Comparison of ENCODE assay signal across 24 mouse cellular contexts in genomic region chr12:35067621-35068020, GRCm38 (mm10). TPM values are rescaled to one million over a fixed set of nuclear protein-coding genes. Genes with fewer than 3 reads are reported as not detected.
DNase-seq lines count a peak whose midpoint lies in the region; ATAC-seq and TF ChIP-seq lines count a peak whose summit lies in the region.
"Had no signal": no experiment of that assay in that cellular context is flagged by ENCODE, and none has a peak within 500 bp of the region (broad histone marks: within the 10 kb centered on the region; RNA-seq: fewer than 3 reads in every experiment).

No protein-coding gene starts in this region.

- in situ Hi-C loops in Patski (cut with MboI; ENCODE audit: low pct_unique_long_range_greater_than_20kb): no loop called here

- H3K79me2 ChIP-seq in myocyte (ENCODE audit: control insufficient read depth, insufficient read depth): peaks cover 69% of the 10 kb centered on the region

- TF ChIP-seq CTCF in Patski (IDR thresholded peaks at IDR 0.05): no peak
- TF ChIP-seq CTCF in thymus, adult 2 months (IDR thresholded peaks at IDR 0.05; ENCODE audit: borderline replicate concordance, control insufficient read depth, extremely low read depth, insufficient read depth, low read length, poor library complexity): no peak

- no peak overlapping the region for H3K4me3 ChIP-seq in myocyte
- H3K4me3 ChIP-seq in thymus, adult 2 months (ENCODE audit: control insufficient read depth, insufficient read depth, low read length): no peak overlapping the region
- H3K4me3 ChIP-seq: embryonic facial prominence, embryonic 12.5 days; embryonic facial prominence, embryonic 15.5 days; heart, adult 2 months; heart, embryonic 10.5 days; heart, embryonic 13.5 days; hindbrain, embryonic 12.5 days; hindbrain, embryonic 15.5 days had no signal

- TF ChIP-seq POLR2A in myocyte (IDR thresholded peaks at IDR 0.05; ENCODE audit: insufficient read length, low read depth): no peak
- TF ChIP-seq POLR2A in thymus, adult 2 months (IDR thresholded peaks at IDR 0.05; ENCODE audit: control insufficient read depth, extremely low read depth, insufficient read depth, low read length, poor library complexity): no peak

- H3K4me1 ChIP-seq in thymus, adult 2 months (replicated peaks; ENCODE audit: control insufficient read depth, insufficient read depth, low read length): no peaks in the 10 kb centered on the region
- H3K4me1 ChIP-seq: embryonic facial prominence, embryonic 12.5 days; embryonic facial prominence, embryonic 15.5 days; hindbrain, embryonic 12.5 days; hindbrain, embryonic 15.5 days had no signal

- H3K36me3 ChIP-seq in myocyte (ENCODE audit: control insufficient read depth, insufficient read depth): no peaks in the 10 kb centered on the region
- no peaks in the 10 kb centered on the region for H3K36me3 ChIP-seq in thymus, adult 2 months (ENCODE audit: control insufficient read depth, insufficient read depth, low read length)
- H3K36me3 ChIP-seq: embryonic facial prominence, embryonic 12.5 days; embryonic facial prominence, embryonic 15.5 days; heart, embryonic 10.5 days; heart, embryonic 13.5 days; hindbrain, embryonic 12.5 days; hindbrain, embryonic 15.5 days had no signal

- CTCF ChIA-PET in Patski (lab: Charles Lee): no interaction called here

- no peak overlapping the region for H3K4me2 ChIP-seq in myocyte (ENCODE audit: low read depth)
- H3K4me2 ChIP-seq: embryonic facial prominence, embryonic 12.5 days; embryonic facial prominence, embryonic 15.5 days; heart, embryonic 13.5 days; hindbrain, embryonic 12.5 days; hindbrain, embryonic 15.5 days had no signal

- DNase-seq in 3T3-L1 (ENCODE audit: low read depth, low spot score) (peak; percentile 11), Patski (ENCODE audit: low read depth, low spot score) (no peak)
- DNase-seq in frontal cortex, postnatal 25 days (ENCODE audit: low spot score in 2 of 2): no peak
- no peak for DNase-seq in cerebellum, adult 11-12 months
- DNase-seq in thymus, adult 2 months: no peak
- DNase-seq: adrenal gland, postnatal 10 days; adrenal gland, postnatal 36 days; cerebellum, adult 11 months; cerebellum, adult 8-10 months; cerebellum, postnatal 10 days; cerebellum, postnatal 36 days; forebrain, postnatal 0 days; gastrocnemius, postnatal 25 days; heart, adult 2 months; heart, postnatal 14 days had no signal

- POLR2A ChIA-PET in Patski (lab: Charles Lee): interaction anchor here (0.6 kb wide), 2 partner anchors 18 to 763 kb away, joined by 3 read pairs; no protein-coding TSS in a partner anchor

- H3K27me3 ChIP-seq in Patski (no peaks in the 10 kb centered on the region), myocyte (ENCODE audit: control insufficient read depth, insufficient read depth, insufficient read length) (no peaks in the 10 kb centered on the region)
- H3K27me3 ChIP-seq in thymus, adult 2 months (ENCODE audit: control insufficient read depth, insufficient read depth, low read length): no peaks in the 10 kb centered on the region
- H3K27me3 ChIP-seq: embryonic facial prominence, embryonic 12.5 days; embryonic facial prominence, embryonic 15.5 days; heart, embryonic 13.5 days; hindbrain, embryonic 12.5 days; hindbrain, embryonic 15.5 days had no signal

- ATAC-seq in Patski: peak; percentile 44
- peak; percentile 50 for ATAC-seq in granulocyte monocyte progenitor cell, adult 5-6 weeks (replicated peaks; ENCODE audit: poor library complexity, severe bottlenecking)
- ATAC-seq: forebrain, embryonic 14.5 days; forebrain, postnatal 0 days had no signal

- H3K27ac ChIP-seq in thymus, adult 2 months (ENCODE audit: control insufficient read depth, insufficient read depth, low read length): no peak overlapping the region
- H3K27ac ChIP-seq: embryonic facial prominence, embryonic 12.5 days; embryonic facial prominence, embryonic 15.5 days; heart, adult 2 months; heart, embryonic 10.5 days; heart, embryonic 13.5 days; hindbrain, embryonic 12.5 days; hindbrain, embryonic 15.5 days had no signal

- no peak overlapping the region for H3ac ChIP-seq in myocyte (ENCODE audit: control insufficient read depth, insufficient read length)

TF ChIP-seq in myocyte, 11 proteins besides CTCF, POLR2A, EP300 and RAD21:
- TF ChIP-seq CEBPB (IDR thresholded peaks at IDR 0.05; ENCODE audit: insufficient read depth, poor library complexity, severe bottlenecking): peak; percentile 53; the same call in 1 of the 2 replicates
- no peak for TF ChIP-seq TCF12 (IDR thresholded peaks at IDR 0.05; ENCODE audit: insufficient read depth, poor library complexity, severe bottlenecking)

RNA-seq across cellular contexts. Expression of gene Snx13, which starts 20.6 kb away (rescaled TPM):
- polyA plus RNA-seq in Patski (2021) (34.8 TPM), myocyte (2012; fragmentation: generic; extraction: Trizol) (7.4 TPM)
- 14.4 and 15.6 TPM in 2 replicates for total RNA-seq in granulocyte monocyte progenitor cell, adult 5-6 weeks (2014; fragmentation: Nextera tagmentation)
- total RNA-seq in granulocyte monocyte progenitor cell, adult 5-6 weeks (2017): 26.5 and 30.5 TPM in 2 replicates
- 5.1 and 5.5 TPM in 2 replicates for polyA plus RNA-seq in thymus, adult 2 months (2012; rRNA removed)
